Mouse (Mus musculus): ENCODE results near the gene Optn.

GRCm38 (mm10) chr2:5075856-5076255 lies 12.0 kb upstream of the Optn start:
- TF ChIP-seq GATA1 (IDR thresholded peaks at IDR 0.05; ENCODE audit: low read length) (no peak), TAL1 (IDR thresholded peaks at IDR 0.05; ENCODE audit: low read length) (no peak)

Measured in erythroblast, embryonic 14.5 days (primary cell).